Mouse (Mus musculus): ENCODE data around the gene Rpl36-ps4. TPM values are rescaled to one million over a fixed set of nuclear protein-coding genes. Genes with fewer than 3 reads are reported as not detected.

Gene Rpl36-ps4
- polyA plus RNA-seq, 1 experiment: not detected

DNA sequence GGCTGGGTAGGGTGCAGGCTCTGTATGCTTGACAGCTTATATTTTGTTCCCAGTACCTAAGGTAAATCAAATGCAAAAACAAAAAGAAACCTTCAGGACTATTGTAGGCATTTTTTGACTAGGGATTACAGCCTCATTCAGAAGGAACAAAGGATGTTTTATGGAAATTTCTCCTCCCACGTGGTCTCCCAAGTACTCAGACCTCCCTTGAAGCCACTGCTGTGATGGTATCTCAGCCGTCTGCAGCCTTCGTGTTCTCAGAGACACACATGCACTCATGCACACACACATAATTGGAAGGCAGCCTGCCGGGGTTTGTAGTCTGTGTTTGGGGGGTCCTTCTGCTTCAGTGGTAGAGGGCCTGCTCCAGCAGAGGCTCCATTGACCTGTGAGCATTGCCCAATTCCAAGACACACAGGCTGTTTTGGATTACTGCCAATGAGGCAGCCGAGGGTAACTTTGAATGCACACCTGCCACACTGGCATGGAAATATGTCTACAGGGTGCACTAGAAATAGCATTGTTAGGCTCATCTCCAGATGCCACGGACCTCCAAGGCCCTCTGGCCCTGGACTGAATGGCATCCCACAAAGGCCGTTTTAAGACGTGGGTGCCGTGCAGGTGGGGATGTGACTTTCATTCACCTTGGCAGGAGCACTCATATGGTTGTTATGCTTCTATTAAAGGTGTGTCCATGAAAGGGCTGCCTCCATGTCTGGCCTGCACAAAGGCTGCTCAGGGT is 41.1 kb upstream of the Rpl36-ps4 start:
- H3K27ac ChIP-seq (ENCODE audit: insufficient read depth, low read depth, low read length): no peak overlapping the region
- H3K4me3 ChIP-seq (ENCODE audit: insufficient read depth, low read length): no peak overlapping the region
- H3K4me1 ChIP-seq (ENCODE audit: control insufficient read depth, insufficient read depth, low read length): no peaks in the 10 kb centered on the region
- TF ChIP-seq POLR2A (IDR thresholded peaks at IDR 0.05; ENCODE audit: borderline replicate concordance, low read depth, low read length) (no peak), CTCF (IDR thresholded peaks at IDR 0.05; ENCODE audit: low read depth, low read length) (no peak)

GRCm38 (mm10) chr17:87882594-87882993 is 38.2 kb upstream of the Rpl36-ps4 start:
- Histone ChIP-seq H3K4me3 (ENCODE audit: insufficient read depth, low read length) (no peak overlapping the region), H3K4me1 (ENCODE audit: control insufficient read depth, insufficient read depth, low read length) (no peaks in the 10 kb centered on the region), H3K27ac (ENCODE audit: insufficient read depth, low read depth, low read length) (no peak overlapping the region)
- TF ChIP-seq POLR2A (IDR thresholded peaks at IDR 0.05; ENCODE audit: borderline replicate concordance, low read depth, low read length) (no peak), CTCF (IDR thresholded peaks at IDR 0.05; ENCODE audit: low read depth, low read length) (peak; percentile 31)

GRCm38 (mm10) chr17:87897175-87897574 is 23.6 kb upstream of the Rpl36-ps4 start:
- no peak overlapping the region for H3K27ac ChIP-seq (ENCODE audit: insufficient read depth, low read depth, low read length)
- TF ChIP-seq POLR2A (IDR thresholded peaks at IDR 0.05; ENCODE audit: borderline replicate concordance, low read depth, low read length) (no peak), CTCF (IDR thresholded peaks at IDR 0.05; ENCODE audit: low read depth, low read length) (no peak)
- H3K4me1 ChIP-seq (ENCODE audit: control insufficient read depth, insufficient read depth, low read length): no peaks in the 10 kb centered on the region
- H3K4me3 ChIP-seq (ENCODE audit: insufficient read depth, low read length): no peak overlapping the region

- no peak overlapping the region for H3K4me3 ChIP-seq (ENCODE audit: insufficient read depth, low read length)
- H3K27ac ChIP-seq (ENCODE audit: insufficient read depth, low read depth, low read length): no peak overlapping the region
- TF ChIP-seq POLR2A (IDR thresholded peaks at IDR 0.05; ENCODE audit: borderline replicate concordance, low read depth, low read length) (no peak), CTCF (IDR thresholded peaks at IDR 0.05; ENCODE audit: low read depth, low read length) (no peak)
- H3K4me1 ChIP-seq (ENCODE audit: control insufficient read depth, insufficient read depth, low read length): no peaks in the 10 kb centered on the region
Measured at GRCm38 (mm10) chr17:87900677-87901076, 20.1 kb upstream of the Rpl36-ps4 start.

GRCm38 (mm10) chr17:87901163-87901562 is 19.6 kb upstream of the Rpl36-ps4 start:
- no peaks in the 10 kb centered on the region for H3K4me1 ChIP-seq (ENCODE audit: control insufficient read depth, insufficient read depth, low read length)
- H3K27ac ChIP-seq (ENCODE audit: insufficient read depth, low read depth, low read length): no peak overlapping the region
- no peak overlapping the region for H3K4me3 ChIP-seq (ENCODE audit: insufficient read depth, low read length)
- no peak for TF ChIP-seq CTCF (IDR thresholded peaks at IDR 0.05; ENCODE audit: low read depth, low read length)
- no peak for TF ChIP-seq POLR2A (IDR thresholded peaks at IDR 0.05; ENCODE audit: borderline replicate concordance, low read depth, low read length)

- no peak overlapping the region for H3K4me3 ChIP-seq (ENCODE audit: insufficient read depth, low read length)
- H3K27ac ChIP-seq (ENCODE audit: insufficient read depth, low read depth, low read length): no peak overlapping the region
- H3K4me1 ChIP-seq (ENCODE audit: control insufficient read depth, insufficient read depth, low read length): no peaks in the 10 kb centered on the region
- TF ChIP-seq POLR2A (IDR thresholded peaks at IDR 0.05; ENCODE audit: borderline replicate concordance, low read depth, low read length) (no peak), CTCF (IDR thresholded peaks at IDR 0.05; ENCODE audit: low read depth, low read length) (no peak)
Measured at GRCm38 (mm10) chr17:87903213-87903612, 17.6 kb upstream of the Rpl36-ps4 start.

- no peak overlapping the region for H3K4me3 ChIP-seq (ENCODE audit: insufficient read depth, low read length)
- H3K27ac ChIP-seq (ENCODE audit: insufficient read depth, low read depth, low read length): no peak overlapping the region
- no peak for TF ChIP-seq CTCF (IDR thresholded peaks at IDR 0.05; ENCODE audit: low read depth, low read length)
- TF ChIP-seq POLR2A (IDR thresholded peaks at IDR 0.05; ENCODE audit: borderline replicate concordance, low read depth, low read length): no peak
- no peaks in the 10 kb centered on the region for H3K4me1 ChIP-seq (ENCODE audit: control insufficient read depth, insufficient read depth, low read length)
Measured at GRCm38 (mm10) chr17:87903725-87904124, 17.1 kb upstream of the Rpl36-ps4 start.

- Histone ChIP-seq H3K27ac (ENCODE audit: insufficient read depth, low read depth, low read length) (no peak overlapping the region), H3K4me3 (ENCODE audit: insufficient read depth, low read length) (no peak overlapping the region), H3K4me1 (ENCODE audit: control insufficient read depth, insufficient read depth, low read length) (no peaks in the 10 kb centered on the region)
- TF ChIP-seq CTCF (IDR thresholded peaks at IDR 0.05; ENCODE audit: low read depth, low read length): no peak
- TF ChIP-seq POLR2A (IDR thresholded peaks at IDR 0.05; ENCODE audit: borderline replicate concordance, low read depth, low read length): no peak
Measured at GRCm38 (mm10) chr17:87915386-87915785, 5.4 kb upstream of the Rpl36-ps4 start.

GRCm38 (mm10) chr17:87918121-87918520 is 2.7 kb upstream of the Rpl36-ps4 start:
- TF ChIP-seq POLR2A (IDR thresholded peaks at IDR 0.05; ENCODE audit: borderline replicate concordance, low read depth, low read length) (no peak), CTCF (IDR thresholded peaks at IDR 0.05; ENCODE audit: low read depth, low read length) (no peak)
- H3K4me1 ChIP-seq (ENCODE audit: control insufficient read depth, insufficient read depth, low read length): no peaks in the 10 kb centered on the region
- no peak overlapping the region for H3K4me3 ChIP-seq (ENCODE audit: insufficient read depth, low read length)
- H3K27ac ChIP-seq (ENCODE audit: insufficient read depth, low read depth, low read length): no peak overlapping the region

DNA sequence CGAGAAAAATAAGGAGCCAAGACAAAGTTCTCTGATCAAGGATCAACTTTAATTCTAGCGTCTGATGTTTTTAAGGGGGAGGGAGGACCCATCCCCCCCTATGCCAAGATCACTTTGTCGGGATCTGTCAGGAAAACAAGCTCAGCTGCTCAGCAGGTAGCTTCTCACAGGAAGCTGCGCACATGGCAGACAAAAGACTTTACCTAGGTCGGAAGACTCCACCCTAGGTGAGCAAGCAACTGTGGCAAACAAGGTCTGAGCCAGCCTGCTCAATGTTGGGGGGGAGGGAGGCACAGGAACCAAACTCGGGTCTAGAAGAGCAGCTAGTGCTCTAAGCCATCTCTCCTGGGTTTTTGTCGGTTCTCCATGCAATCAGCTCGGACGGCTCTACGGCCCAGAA is 13.5 kb downstream of the Rpl36-ps4 start:
- TF ChIP-seq CTCF (IDR thresholded peaks at IDR 0.05; ENCODE audit: low read depth, low read length): no peak
- TF ChIP-seq POLR2A (IDR thresholded peaks at IDR 0.05; ENCODE audit: borderline replicate concordance, low read depth, low read length): no peak
- Histone ChIP-seq H3K4me3 (ENCODE audit: insufficient read depth, low read length) (no peak overlapping the region), H3K27ac (ENCODE audit: insufficient read depth, low read depth, low read length) (no peak overlapping the region), H3K4me1 (ENCODE audit: control insufficient read depth, insufficient read depth, low read length) (no peaks in the 10 kb centered on the region)
